Mouse (Mus musculus): ENCODE results near the gene Pax3.

Gene Pax3

DNA sequence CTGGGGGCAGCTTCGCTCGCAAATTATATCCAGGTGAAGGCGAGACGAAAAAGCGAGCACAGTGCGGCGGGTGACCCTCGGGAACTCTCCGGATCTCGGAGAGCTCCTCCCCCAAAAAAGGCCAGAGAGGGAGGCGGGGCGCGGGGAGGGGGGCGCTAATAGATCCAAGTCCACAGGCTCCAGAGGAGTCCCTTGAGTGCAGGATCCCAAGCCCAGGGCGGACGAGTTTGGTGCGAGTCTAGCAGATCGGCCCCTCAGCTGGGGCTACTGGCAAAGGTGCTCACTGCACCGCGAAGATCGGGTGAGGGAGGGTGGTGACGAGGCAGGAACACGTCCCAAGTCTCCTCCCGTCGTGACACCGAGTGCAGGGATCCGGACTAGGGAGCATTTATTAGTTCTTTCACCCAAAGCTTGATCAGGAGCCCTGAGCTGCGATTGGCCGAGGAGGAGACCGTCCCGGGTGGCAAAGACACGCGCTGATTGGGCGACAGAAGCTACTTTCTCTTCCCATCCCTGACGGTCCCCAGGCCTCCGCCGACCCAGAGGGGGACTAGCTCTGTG, at the start of gene Pax3:
Pax3 (minus strand) TSS at position 384 of the 561 bp plus-strand sequence.
- DNase-seq (ENCODE audit: inconsistent ontology term), result no peak

DNA sequence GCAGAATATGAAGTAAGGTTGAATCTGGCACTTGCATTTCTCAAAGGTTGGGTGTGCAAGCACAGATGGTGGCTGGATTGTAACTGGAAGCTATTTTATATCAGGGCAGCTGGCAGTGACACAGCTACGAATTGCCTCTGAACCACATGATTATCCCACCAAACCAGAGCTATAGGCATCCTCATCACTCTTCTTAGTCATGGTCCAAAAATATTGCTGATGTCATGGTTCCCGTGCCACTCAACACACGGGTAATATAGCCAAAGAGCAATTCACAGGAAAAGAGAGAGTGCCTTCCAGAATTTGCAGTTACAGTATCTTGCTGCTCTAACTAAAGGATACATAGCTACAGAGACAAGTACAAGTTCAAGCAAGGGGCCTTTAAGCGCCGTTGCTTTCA, 37.4 kb upstream of the Pax3 start:
- DNase-seq (ENCODE audit: inconsistent ontology term), result no peak

DNA sequence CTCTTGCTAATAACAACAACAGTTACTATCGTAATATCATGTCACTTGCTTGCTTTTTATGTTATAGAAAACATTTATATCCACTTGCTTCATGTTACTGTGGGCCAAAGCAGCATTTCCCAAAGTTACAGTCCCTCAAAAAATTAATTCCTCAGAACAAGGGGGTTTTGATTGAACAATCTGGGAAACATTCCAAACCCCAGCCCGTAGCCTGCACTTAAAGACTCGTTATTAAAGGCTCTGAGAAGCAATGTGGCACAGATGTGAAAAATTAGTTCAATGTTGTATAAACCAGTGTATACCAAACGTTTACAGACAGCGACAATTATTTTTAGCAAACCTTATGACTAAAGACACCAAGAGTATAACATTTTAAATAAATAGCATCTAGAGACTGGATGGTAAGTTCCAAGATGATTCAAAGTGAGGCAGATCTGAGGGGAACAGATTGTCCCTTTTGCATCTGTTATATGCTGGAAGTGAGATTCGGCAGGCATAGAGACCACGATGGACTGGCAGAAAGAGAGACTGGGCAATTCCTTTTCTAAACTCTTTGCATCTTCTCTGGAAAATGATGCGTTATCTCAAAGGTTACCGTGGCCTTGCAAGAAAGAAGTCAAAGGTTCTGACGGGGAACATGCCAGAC, 35.1 kb upstream of the Pax3 start:
- no peak for DNase-seq (ENCODE audit: inconsistent ontology term)

DNA sequence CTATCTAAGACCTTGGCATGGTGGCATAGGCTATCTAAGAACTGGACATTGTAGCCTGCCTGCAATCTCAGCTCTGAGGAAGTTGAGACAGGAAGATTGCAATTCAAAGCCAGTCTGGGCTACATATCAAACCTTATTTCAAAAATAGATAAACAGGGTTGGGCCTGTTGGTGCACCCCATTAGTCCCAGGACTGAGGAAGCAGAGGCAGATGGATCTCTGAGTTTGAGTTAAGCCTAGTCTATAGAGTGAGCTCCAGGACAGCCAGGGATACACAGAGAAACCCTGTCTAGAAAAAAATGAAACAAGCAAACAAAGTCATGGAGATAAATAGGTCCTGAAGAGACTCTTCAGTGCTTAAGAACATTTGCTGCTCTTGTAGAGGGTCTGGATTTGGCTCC, 32.9 kb upstream of the Pax3 start:
- no peak for DNase-seq (ENCODE audit: inconsistent ontology term)

DNA sequence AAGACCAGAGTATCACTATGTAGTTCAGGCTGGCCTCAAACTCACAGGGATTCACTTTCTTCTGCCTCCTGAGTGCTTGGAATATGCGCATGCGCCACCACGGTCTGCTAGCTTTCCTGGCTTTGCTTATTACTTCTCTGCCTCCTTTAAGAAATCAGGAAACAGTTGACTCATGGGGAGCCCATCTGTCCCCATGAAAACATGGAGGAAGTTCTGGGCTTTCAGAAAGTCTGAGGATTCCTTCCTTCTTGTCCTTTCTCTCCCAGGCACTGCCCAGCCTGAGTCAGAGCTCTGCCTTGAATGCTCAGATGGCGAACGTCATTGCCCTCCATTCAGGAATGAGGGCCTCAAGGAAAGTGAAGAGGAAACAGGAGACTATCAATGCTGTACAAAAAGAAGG, 31.8 kb upstream of the Pax3 start:
- no peak for DNase-seq (ENCODE audit: inconsistent ontology term)

DNA sequence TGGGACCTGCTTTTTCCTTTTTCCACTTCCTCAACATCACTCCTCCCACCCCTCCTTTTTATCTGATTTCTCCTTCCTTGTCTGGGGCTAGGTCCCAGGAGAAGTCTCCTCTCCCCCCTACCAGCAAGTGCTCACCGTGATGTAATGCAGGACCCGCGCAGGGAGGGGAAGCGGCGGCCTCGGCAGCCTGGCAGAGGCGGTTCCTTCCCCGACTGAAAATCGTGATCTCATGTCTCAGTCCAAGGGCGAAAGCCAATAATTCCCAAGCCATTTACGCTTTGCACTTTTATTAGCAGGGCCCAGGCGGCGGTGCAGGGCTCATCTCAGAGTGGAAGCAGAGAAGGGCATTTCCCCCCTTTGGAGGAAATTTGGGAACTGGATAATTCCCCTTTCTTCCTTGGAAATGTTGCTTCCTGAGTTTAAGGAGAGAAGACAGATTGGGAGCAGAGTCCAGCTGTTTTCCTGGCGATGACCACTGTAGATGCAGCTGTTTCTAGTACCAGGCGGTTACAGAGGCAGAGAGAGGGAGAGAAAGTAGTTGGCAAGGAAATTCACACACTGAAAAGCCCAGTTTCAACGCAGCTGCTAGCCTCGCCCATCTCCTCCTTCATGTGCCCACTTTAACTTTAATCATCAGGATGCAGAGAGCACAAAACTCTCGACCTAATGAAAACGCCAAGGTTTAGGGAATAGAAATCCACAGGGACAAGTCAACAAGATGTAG, 21.3 kb upstream of the Pax3 start:
- DNase-seq (ENCODE audit: inconsistent ontology term), result no peak

DNA sequence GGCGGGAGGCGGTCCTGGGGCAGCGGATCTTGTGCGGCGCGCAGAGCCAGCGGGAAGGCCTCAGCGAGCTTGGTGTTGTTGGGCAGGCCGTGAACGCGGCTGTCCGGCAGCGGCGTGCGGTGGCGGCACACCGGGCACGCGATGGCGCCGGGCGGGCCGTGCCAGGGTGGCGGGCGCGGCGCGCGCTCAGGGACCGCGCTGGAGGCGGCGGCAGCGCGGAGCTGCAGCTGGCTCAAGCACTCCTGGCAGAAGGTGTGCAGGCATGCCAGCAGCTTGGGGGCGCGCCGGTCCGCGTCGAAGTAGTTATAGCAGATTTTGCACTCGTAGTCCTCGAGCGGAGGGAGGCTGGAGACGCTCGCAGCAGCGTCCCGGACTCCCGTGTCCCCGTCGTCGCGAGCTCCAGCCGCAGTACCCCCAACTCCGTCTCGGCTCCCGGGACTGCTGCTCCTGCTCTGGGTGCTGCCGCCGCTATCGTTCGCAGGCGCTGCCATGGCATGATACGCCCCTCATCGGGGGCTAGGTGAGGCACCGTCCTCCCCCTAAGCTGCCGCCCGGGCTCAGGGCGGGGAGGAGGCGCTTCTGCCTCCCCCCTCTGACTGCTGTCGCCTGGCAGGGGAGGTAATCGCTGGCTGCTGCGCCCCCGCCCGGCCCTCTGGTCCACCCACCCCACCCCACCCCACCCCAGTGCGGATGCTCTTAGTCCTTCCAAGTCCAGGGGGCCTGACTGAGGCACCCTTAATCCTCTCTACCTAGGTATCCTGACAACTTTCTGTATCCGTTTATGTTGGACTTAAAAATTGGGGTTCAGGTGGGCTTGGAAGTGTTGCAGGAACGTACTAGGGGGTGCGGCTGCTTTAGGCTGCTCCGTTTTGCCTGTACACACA, 20.5 kb upstream of the Pax3 start:
- DNase-seq (ENCODE audit: inconsistent ontology term), result no peak

DNA sequence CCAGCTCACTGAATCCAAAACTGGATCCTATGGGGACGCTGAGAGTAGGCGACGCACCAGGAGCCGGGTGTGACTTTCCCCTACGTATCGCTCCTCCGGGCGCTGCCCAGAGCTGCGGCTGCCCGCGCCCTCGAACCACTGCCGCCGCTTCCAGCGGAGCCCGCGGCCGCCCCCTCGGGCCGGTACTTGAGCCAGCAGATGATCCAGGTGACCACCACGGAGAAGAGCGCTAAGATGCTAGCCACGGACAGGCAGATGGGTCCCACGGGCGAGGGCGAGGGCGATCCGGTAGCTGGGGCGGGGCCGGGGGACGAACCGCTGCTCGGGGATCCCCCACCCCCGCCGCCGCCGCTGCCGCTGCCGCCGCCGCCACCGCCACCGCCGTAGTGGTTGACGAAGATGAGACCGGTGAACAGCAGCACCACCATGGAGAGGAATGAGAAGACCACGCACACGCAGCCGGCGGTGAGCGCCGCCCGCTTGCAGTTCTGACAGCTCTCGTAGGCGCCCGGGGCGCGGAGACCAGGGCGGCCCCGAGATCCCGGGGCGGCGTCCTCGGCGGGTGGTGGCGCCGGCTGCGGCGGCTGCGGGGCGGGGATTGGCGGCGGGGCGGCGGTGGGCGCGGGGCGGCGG, 19.7 kb upstream of the Pax3 start:
- no peak for DNase-seq (ENCODE audit: inconsistent ontology term)

DNA sequence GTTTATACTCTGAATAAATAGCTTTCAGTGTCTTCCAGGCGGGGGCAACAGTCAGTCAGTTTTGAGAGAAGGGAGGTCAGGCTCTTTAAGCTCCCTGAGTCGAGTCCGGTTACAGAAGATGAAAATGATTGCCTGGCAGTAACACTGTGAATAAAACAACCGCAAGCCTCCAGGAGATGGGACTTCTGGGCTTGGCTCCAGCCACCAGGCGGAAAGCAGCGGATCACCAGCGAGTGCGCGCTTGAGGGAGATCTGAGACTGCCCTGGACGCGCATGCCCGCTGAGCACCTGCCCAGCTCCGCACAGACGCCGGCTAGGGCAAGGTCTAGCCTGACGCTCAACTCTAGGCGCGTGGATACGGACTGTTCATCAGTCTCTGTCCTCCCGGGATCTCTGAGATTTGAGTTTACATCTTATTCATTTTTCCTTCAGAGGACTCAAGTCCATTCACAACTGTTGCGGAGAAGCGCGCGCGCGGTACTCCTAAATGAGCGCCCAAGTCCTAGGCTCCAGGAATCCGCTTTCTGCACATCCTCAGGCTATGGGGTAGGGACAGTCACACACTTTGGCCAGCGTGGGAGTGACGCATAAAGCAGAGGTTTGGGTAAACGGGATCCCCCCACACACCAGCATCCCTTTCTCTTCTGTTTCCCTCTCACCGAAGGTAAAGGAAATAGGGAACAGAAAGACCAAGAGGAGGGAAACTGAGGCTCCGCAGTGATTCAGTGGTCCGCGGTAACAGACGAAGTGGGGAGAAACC, 19.0 kb upstream of the Pax3 start:
- DNase-seq (ENCODE audit: inconsistent ontology term), result peak; percentile 54

DNA sequence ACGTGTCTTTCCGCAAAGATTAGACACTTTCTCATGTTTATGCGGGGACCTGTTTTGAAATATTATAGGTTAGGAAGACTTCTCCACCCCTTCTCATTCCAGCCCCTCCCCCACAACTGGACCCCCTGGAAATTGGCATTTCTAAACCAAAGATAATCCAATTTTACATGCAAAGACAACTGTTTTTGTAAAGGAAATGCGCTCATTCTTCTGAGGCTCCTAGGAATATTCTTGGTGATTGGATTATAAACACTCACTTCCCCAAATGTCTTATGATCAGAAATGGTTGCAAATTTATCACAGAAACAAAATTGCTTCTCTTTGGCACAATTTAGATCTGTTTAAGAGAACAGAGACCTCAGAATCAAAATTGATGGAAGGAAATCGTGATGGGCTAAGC, 14.1 kb upstream of the Pax3 start:
- no peak for DNase-seq (ENCODE audit: inconsistent ontology term)

DNA sequence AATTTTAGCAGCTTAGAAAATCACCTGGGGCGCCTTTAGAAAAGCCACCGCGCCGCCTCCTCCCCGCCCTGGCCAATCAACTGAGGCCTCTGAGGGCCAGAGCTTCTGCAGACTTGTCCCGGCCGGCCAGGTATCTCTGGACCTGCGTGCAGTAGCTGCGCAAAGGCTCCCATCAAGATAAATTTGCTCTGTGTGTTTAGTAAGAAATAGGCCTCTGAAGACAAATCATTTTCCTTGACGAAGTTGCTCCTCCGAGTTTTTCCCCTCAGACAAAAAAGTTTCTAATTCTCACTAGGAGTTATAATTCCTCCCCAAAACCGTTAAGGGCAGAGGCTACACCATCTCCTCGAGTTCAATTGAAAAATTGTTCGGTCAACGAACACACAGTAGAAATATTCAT, 13.6 kb upstream of the Pax3 start:
- DNase-seq (ENCODE audit: inconsistent ontology term), result no peak

DNA sequence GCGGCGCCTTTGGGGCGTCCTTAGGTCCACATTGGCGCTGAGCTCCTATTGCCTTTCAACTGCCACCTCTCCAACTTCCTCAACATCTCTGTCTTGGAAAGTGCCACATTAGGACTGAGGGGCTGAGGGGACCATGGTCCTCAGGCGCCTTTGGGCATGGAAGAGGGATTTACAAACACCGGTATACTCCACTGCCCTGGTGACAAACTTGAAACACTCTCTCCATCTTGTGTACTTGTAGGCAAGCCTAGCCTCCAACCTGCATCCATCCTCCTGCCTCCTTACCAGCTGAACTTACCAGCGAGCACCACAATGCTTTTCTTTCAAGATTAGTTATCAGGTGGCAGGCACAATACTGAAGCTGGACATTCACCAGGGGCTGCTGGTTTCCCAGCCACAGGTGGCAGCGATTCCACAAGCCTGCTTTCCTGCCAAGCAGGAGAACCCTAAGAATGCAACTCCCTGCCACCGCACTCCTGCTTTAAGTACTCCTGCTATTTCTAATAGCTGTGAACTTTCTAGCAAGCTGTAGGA, 11.4 kb upstream of the Pax3 start:
- no peak for DNase-seq (ENCODE audit: inconsistent ontology term)

DNA sequence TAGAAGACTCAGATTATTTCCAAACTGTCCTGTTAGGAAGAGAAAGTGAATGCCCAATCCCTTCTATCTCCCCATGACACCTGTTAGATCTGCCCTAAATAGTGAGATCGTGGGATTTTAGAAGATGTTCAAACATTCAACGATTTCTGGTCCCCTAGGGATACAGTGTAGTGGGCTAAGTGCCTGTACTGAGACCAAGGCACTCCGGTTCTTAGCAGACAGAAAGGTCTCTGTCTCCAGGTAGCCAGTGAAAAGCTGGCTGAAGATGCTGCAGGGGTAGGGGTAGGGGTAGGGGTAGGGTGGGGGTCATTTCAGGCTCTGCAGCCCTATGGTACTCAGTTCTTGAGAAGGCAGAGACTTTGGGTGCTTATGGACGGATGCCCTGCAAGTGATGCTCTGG, 7.4 kb upstream of the Pax3 start:
- DNase-seq (ENCODE audit: inconsistent ontology term), result no peak

DNA sequence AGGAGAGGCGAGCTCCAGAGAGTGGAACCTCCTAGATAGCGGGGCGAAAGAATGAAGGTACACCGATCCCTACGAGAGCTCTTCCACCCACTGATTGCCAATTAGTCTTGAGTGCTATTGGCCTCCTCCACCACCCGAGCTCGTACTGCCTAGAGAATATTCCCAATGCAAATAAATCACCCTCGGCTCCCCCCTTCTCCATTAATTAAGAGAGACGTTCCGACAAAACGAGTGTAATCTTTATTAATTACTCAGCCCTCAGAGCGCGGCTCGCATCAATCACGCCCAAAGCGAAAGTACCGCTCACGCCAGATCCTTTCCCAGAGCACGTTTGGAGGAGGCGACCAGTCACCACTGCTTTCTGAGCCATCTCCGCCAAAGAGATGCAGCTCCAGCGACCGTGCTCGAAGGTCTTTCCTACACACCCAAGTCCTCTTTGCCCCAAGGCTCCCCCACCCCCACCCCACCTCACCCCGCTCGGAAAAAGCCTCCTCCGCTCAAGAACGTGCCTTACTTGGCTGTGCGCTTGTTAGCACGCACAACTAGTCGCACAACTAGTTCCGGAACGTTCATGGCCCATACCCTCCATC, 6.8 kb upstream of the Pax3 start:
- DNase-seq (ENCODE audit: inconsistent ontology term), result no peak

DNA sequence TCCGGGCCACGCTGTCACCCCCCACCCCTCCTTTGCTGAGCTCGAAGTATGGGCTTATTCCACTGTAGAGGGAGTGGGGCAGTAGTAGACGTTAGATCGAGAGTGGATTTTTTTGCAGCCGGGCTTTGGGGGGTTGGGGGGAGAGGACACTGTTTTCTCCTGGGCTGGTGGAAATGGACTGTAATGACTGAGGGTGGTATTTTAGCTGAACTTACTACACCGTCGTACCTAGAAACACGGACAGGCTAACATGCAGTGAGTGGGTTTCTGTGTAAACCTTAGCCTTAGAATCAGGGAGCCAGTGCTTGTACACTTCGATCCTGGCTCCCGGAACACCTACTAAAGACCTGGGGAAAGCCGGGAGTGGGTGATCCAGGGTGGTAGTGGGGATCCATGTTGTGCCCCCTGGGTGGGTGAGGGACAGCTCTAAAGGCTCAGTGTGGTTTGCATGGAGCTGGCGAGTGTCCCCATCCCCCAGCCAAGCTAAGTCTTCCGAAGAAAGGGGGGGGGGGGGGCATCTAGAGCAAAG, 6.2 kb upstream of the Pax3 start:
- DNase-seq (ENCODE audit: inconsistent ontology term), result no peak

DNA sequence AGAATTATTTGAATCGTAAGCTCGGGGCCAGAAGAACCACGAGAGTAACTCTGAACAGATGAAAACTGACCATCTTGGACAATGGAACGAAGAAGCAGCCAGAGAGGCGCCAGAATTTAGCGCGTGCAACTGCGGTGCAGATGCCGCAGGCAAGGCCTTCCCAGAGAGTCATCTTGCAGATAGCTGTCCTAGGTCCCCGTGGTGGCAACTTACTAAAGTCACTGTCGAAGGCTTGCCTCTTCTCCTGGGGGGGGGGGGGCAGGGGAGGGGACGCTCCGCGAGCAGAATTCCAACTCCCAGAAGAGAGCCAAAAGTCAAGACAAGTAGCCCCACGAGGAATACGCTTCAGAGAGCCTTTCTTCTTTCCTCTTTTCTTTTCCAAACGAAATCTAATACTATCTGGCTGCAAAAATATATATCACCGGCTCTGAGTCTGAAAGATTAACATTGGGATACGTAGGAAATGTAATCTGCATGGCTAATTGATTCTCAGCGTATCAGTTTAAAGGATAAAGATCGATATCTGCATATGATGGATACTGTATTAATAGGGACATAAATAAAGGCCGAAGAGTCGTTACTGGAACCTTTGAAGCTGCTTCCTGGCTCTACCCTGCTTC, 5.6 kb upstream of the Pax3 start:
- DNase-seq (ENCODE audit: inconsistent ontology term), result no peak

DNA sequence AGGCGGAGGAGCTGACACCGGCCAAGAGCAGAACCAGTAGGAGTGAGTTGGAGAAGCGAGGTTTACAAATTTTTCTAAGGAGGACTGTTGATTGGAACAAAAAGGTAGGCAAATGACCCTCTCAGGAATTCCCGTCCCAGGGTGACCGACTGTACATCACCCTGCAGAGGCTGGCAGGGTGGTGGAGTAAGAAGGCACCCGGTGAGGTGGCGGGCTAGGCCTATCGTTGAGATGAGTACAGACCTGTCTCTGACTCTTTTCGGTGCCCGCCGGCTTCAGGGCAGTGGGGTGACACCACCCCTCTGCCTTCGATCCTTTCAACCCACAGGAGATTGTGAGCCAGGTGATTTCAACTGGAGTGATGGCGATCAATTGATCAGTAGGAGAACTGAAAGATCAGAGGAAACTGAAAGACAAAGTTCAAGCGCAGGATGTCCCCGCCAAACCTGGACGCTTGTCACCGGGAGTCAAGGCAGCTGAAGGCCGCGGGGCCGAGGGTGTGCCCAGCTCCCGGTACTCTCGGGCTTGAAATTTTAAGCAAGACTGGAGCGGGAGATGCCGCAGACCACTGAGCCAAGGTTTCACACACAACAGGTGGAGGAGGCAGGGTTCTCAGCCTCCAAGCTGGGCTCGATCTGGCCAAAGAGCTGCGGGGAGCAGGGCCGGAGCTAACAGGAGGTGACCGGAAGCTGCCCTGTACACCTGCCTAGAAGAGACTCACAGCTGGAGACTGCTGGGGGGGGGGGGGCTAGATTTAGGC, 4.5 kb upstream of the Pax3 start:
- no peak for DNase-seq (ENCODE audit: inconsistent ontology term)

DNA sequence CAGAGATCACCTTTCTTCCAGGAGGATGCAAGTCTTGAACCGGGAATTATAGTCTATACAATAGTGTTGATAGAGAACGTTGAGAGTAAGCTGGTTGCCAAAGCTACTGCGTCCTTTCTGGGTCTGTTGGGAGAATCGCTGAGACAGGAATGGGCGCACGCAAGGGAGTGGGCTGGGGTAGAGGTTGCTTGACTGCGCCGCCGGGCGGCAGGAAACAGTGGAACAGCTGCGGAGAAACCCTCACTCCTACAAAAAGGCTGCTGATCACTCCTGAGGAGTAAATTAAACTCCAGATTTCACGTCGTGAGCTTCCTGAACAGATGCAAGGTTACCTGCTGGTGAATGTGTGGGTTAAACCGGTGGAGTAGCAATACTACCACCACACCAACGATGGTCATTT, 3.3 kb upstream of the Pax3 start:
- DNase-seq (ENCODE audit: inconsistent ontology term), result no peak

DNA sequence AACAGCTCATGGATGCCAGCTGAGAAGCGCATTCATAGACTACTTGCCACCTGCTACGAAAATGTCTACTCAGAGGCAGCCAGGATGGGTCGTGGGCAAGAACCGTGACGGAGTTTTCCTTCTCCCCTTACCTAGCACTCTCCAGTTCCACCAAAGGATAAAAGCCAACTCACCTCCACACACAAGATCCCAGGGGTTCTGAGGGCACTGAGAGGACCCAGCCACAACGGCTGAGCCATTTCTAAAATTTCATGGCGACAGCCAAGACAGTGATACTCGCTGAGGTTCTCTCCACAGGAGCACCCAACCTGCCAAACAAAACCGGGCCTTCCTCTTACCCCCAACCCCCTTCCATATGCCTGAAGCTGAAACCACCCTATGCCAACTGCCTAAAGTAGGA, 2.3 kb upstream of the Pax3 start:
- DNase-seq (ENCODE audit: inconsistent ontology term), result no peak

Data from Muller cell, postnatal 12 days (primary cell).